ENCODE assay signal across 40 mouse cellular contexts in genomic region chr9:25072666-25073065, GRCm38 (mm10). TPM values are rescaled to one million over a fixed set of nuclear protein-coding genes. Genes with fewer than 3 reads are reported as not detected.
"Had no signal": no experiment of that assay in that cellular context is flagged by ENCODE, and none has a peak within 500 bp of the region (broad histone marks: within the 10 kb centered on the region; RNA-seq: fewer than 3 reads in every experiment).

No protein-coding gene starts in this region.

- H3K4me3 ChIP-seq: gastrocnemius, adult 2 months; heart, adult 2 months; heart, embryonic 10.5 days; heart, embryonic 12.5 days; hindbrain, embryonic 10.5 days; hindbrain, embryonic 12.5 days; intestine, embryonic 15.5 days; layer of hippocampus, adult 2 months; left cerebral cortex, adult 2 months; limb, embryonic 10.5 days; limb, embryonic 12.5 days had no signal

- DNase-seq: gastrocnemius, adult 2 months; gastrocnemius, postnatal 10 days; gastrocnemius, postnatal 25 days; heart, adult 2 months; heart, postnatal 10 days; heart, postnatal 4 days; kidney, adult 18-20 months; kidney, adult 9 months; kidney, postnatal 10 days; kidney, postnatal 25 days; kidney, postnatal 4 days; liver; lung, adult 18-20 months had no signal

- H3K4me1 ChIP-seq: hindbrain, embryonic 10.5 days; hindbrain, embryonic 12.5 days; intestine, embryonic 15.5 days; limb, embryonic 10.5 days; limb, embryonic 12.5 days had no signal

- H3K27ac ChIP-seq: gastrocnemius, adult 2 months; heart, adult 2 months; heart, embryonic 10.5 days; hindbrain, embryonic 10.5 days; hindbrain, embryonic 12.5 days; hindbrain, embryonic 14.5 days; intestine, embryonic 15.5 days; layer of hippocampus, adult 2 months; left cerebral cortex, adult 2 months; limb, embryonic 10.5 days; limb, embryonic 12.5 days; liver, embryonic 14.5 days had no signal

- ATAC-seq: hindbrain, embryonic 16.5 days; inflammation-experienced regulatory T-cells, adult 6 months; intestine, embryonic 15.5 days; intestine, postnatal 0 days had no signal

- H3K9me3 ChIP-seq: heart, embryonic 10.5 days; heart, embryonic 12.5 days; hindbrain, embryonic 10.5 days; hindbrain, embryonic 12.5 days; intestine, embryonic 15.5 days; limb, embryonic 10.5 days; limb, embryonic 12.5 days had no signal

- H3K4me2 ChIP-seq: heart, embryonic 12.5 days; hindbrain, embryonic 12.5 days; hindbrain, embryonic 14.5 days; intestine, embryonic 15.5 days; limb, embryonic 12.5 days; liver, embryonic 11.5 days had no signal

- H3K36me3 ChIP-seq: heart, embryonic 10.5 days; heart, embryonic 12.5 days; hindbrain, embryonic 10.5 days; hindbrain, embryonic 12.5 days; intestine, embryonic 15.5 days; limb, embryonic 10.5 days; limb, embryonic 12.5 days had no signal

- H3K27me3 ChIP-seq: heart, embryonic 12.5 days; hindbrain, embryonic 12.5 days; intestine, embryonic 15.5 days had no signal

- H3K9ac ChIP-seq: heart, embryonic 12.5 days; hindbrain, embryonic 12.5 days; hindbrain, embryonic 14.5 days; intestine, embryonic 15.5 days; limb, embryonic 12.5 days; liver, embryonic 14.5 days had no signal

RNA-seq across cellular contexts. Expression of gene Gm10181, which starts 16.6 kb away (rescaled TPM):
- total RNA-seq: gastrocnemius, adult 2 months; gastrocnemius, postnatal 10 days; gastrocnemius, postnatal 25 days; gastrocnemius, postnatal 4 days; granulocyte monocyte progenitor cell, adult 5-6 weeks; heart, adult 2 months; heart, postnatal 10 days; heart, postnatal 25 days; heart, postnatal 4 days; layer of hippocampus, adult 2 months; layer of hippocampus, postnatal 10 days; layer of hippocampus, postnatal 25 days; left cerebral cortex, adult 2 months; left cerebral cortex, postnatal 14 days; left cerebral cortex, postnatal 36 days had no signal
- polyA plus RNA-seq: heart, adult 2 months; heart, embryonic 10.5 days; heart, embryonic 12.5 days; heart, embryonic 14.5 days; heart, embryonic 16.5 days; hindbrain, embryonic 10.5 days; hindbrain, embryonic 12.5 days; hindbrain, embryonic 14.5 days; hindbrain, embryonic 16.5 days; inflammation-experienced regulatory T-cells, adult 6 months; intestine, embryonic 15.5 days; intestine, postnatal 0 days; kidney, embryonic 16.5 days; limb, embryonic 10.5 days; limb, embryonic 12.5 days; limb, embryonic 14.5 days; liver, embryonic 11.5 days; liver, embryonic 14.5 days; liver, embryonic 16.5 days had no signal
